Mouse (Mus musculus) embryonic facial prominence, embryonic 11.5 days (tissue): Measurements from ENCODE around the gene Herc3. TPM values are rescaled to one million over a fixed set of nuclear protein-coding genes. Genes with fewer than 3 reads are reported as not detected.

Source experiments
- ATAC-seq: fragments of 200-750 bp; cut with Nextera tagmentation; replicated peaks from 2 replicates; pipeline ENCODE4 v1.8.0; 2017; ENCODE audit warnings: low read depth; ENCODE audit not compliant: insufficient number of reproducible peaks, low FRiP score, low TSS enrichment
- DNase-seq: peaks from one replicate; pipeline ENCODE4 v3.0.0-alpha.2; 2015; ENCODE audit warnings: low spot score
- H3K27ac ChIP-seq: fragments of 300-500 bp; sonication (generic); replicated peaks from 2 replicates; pipeline ENCODE4 v1.5.1; 2014; ENCODE audit warnings: mild to moderate bottlenecking, low read depth, low read length, control low read depth
- H3K27me3 ChIP-seq: fragments of 300-500 bp; sonication (generic); 2 replicates; pipeline ENCODE4 v1.6.1; 2014; ENCODE audit warnings: mild to moderate bottlenecking, low read length, moderate library complexity, mixed read lengths; ENCODE audit not compliant: control insufficient read depth, insufficient read depth
- H3K36me3 ChIP-seq: fragments of 300-500 bp; sonication (generic); replicated peaks from 2 replicates; pipeline ENCODE4 v1.6.1; 2014; ENCODE audit warnings: low read depth, mild to moderate bottlenecking, low read length, moderate library complexity, mixed read lengths; ENCODE audit not compliant: control insufficient read depth, insufficient read depth
- H3K4me1 ChIP-seq: fragments of 300-500 bp; sonication (generic); 2 replicates; pipeline ENCODE4 v1.6.1; 2014; ENCODE audit warnings: low read length, mixed read lengths; ENCODE audit not compliant: control insufficient read depth, insufficient read depth
- H3K4me2 ChIP-seq: fragments of 300-500 bp; sonication (generic); 2 replicates; pipeline ENCODE4 v1.6.1; 2014; ENCODE audit warnings: low read depth, mild to moderate bottlenecking, control low read depth, low read length, moderate library complexity
- H3K4me3 ChIP-seq: fragments of 300-500 bp; sonication (generic); 2 replicates; pipeline ENCODE4 v1.5.1; 2014; ENCODE audit warnings: low read depth, low read length, control low read depth
- H3K9ac ChIP-seq: fragments of 300-500 bp; sonication (generic); replicated peaks from 2 replicates; pipeline ENCODE4 v1.6.1; 2014; ENCODE audit warnings: mild to moderate bottlenecking, control low read depth, low read length
- H3K9me3 ChIP-seq: fragments of 300-500 bp; sonication (generic); replicated peaks from 2 replicates; pipeline ENCODE4 v1.6.1; 2016; ENCODE audit warnings: mild to moderate bottlenecking, low read length, inconsistent platforms, mixed read lengths; ENCODE audit not compliant: control insufficient read depth
- WGBS: fragments of 180-500 bp; shearing (Covaris S2); extraction: QIAGEN DNeasy Blood & Tissue Kit; methylation state at CpG from one replicate; pipeline ENCODE4 v1.1.7; 2014; 5-methylcytosine and 5-hydroxymethylcytosine counted together
- polyA plus RNA-seq: library from polyadenylated mRNA; unstranded; fragments of >200 nt; fragmentation: Nextera tagmentation; extraction: Ambion mirVana; gene quantifications from 2 replicates; pipeline ENCODE4 v1.2.1, GENCODE M21; 2014

The Herc3 gene
- polyA plus RNA-seq, 1 experiment from 2014 or later, result 9.6 TPM

- Histone ChIP-seq H3K36me3 (no peaks in the 10 kb centered on the region), H3K27me3 (no peaks in the 10 kb centered on the region), H3K9ac (no peak overlapping the region), H3K4me2 (no peak overlapping the region; the same call in 1 of the 2 replicates), H3K4me1 (no peaks in the 10 kb centered on the region), H3K9me3 (no peaks in the 10 kb centered on the region), H3K27ac (no peak overlapping the region), H3K4me3 (no peak overlapping the region)
- WGBS, result 37% methylated on average over 7 of the region's 7 CpGs
- DNase-seq (peak; percentile 26), ATAC-seq (no peak)
Measured at GRCm38 (mm10) chr6:58832591-58833018, 1.3 kb downstream of the Herc3 start.

GRCm38 (mm10) chr6:58834470-58834869 is 3.2 kb downstream of the Herc3 start:
- H3K36me3 ChIP-seq, result no peaks in the 10 kb centered on the region
- no peaks in the 10 kb centered on the region for H3K4me1 ChIP-seq
- DNase-seq (no peak), ATAC-seq (no peak)
- no peak overlapping the region for H3K9ac ChIP-seq
- H3K9me3 ChIP-seq, result no peaks in the 10 kb centered on the region
- no peak overlapping the region for H3K4me2 ChIP-seq
- no peaks in the 10 kb centered on the region for H3K27me3 ChIP-seq
- H3K27ac ChIP-seq, result no peak overlapping the region
- WGBS, result 86% methylated on average over 7 of the region's 7 CpGs
- no peak overlapping the region for H3K4me3 ChIP-seq

- ATAC-seq (no peak), DNase-seq (no peak)
- H3K27me3 ChIP-seq, result no peaks in the 10 kb centered on the region
- H3K9ac ChIP-seq, result no peak overlapping the region
- no peaks in the 10 kb centered on the region for H3K9me3 ChIP-seq
- 85% methylated on average over 1 of the region's 1 CpGs for WGBS
- H3K27ac ChIP-seq, result no peak overlapping the region
- no peaks in the 10 kb centered on the region for H3K36me3 ChIP-seq
- H3K4me2 ChIP-seq, result no peak overlapping the region
- H3K4me1 ChIP-seq, result no peaks in the 10 kb centered on the region
- no peak overlapping the region for H3K4me3 ChIP-seq
Measured at GRCm38 (mm10) chr6:58835591-58835990, 4.3 kb downstream of the Herc3 start.

- no peak overlapping the region for H3K4me2 ChIP-seq
- H3K4me1 ChIP-seq, result no peaks in the 10 kb centered on the region
- no peak overlapping the region for H3K4me3 ChIP-seq
- H3K9me3 ChIP-seq, result no peaks in the 10 kb centered on the region
- H3K36me3 ChIP-seq, result no peaks in the 10 kb centered on the region
- no peak for DNase-seq
- H3K27me3 ChIP-seq, result no peaks in the 10 kb centered on the region
- no peak overlapping the region for H3K9ac ChIP-seq
- ATAC-seq, result no peak
- no peak overlapping the region for H3K27ac ChIP-seq
- WGBS, result 92% methylated on average over 2 of the region's 2 CpGs
Measured at GRCm38 (mm10) chr6:58836476-58836875, 5.2 kb downstream of the Herc3 start.

- Histone ChIP-seq H3K36me3 (no peaks in the 10 kb centered on the region), H3K27ac (no peak overlapping the region), H3K4me2 (no peak overlapping the region), H3K9me3 (no peaks in the 10 kb centered on the region), H3K4me3 (no peak overlapping the region), H3K4me1 (no peaks in the 10 kb centered on the region), H3K9ac (no peak overlapping the region), H3K27me3 (no peaks in the 10 kb centered on the region)
- no peak for ATAC-seq
- 10% methylated on average over 1 of the region's 1 CpGs for WGBS
- DNase-seq, result no peak
Measured at GRCm38 (mm10) chr6:58837917-58838316, 6.7 kb downstream of the Herc3 start.

GRCm38 (mm10) chr6:58841208-58841607 is 9.9 kb downstream of the Herc3 start:
- Histone ChIP-seq H3K9ac (no peak overlapping the region), H3K27ac (no peak overlapping the region), H3K4me1 (no peaks in the 10 kb centered on the region), H3K27me3 (no peaks in the 10 kb centered on the region), H3K4me2 (no peak overlapping the region), H3K9me3 (no peaks in the 10 kb centered on the region), H3K36me3 (no peaks in the 10 kb centered on the region), H3K4me3 (no peak overlapping the region)
- DNase-seq, result no peak
- WGBS, result 77% methylated on average over 2 of the region's 2 CpGs
- ATAC-seq, result no peak

GRCm38 (mm10) chr6:58842186-58842585 is 10.9 kb downstream of the Herc3 start:
- no peaks in the 10 kb centered on the region for H3K9me3 ChIP-seq
- H3K4me3 ChIP-seq, result no peak overlapping the region
- peak; percentile 42 for DNase-seq
- no peak overlapping the region for H3K9ac ChIP-seq
- H3K4me2 ChIP-seq, result no peak overlapping the region
- H3K27me3 ChIP-seq, result no peaks in the 10 kb centered on the region
- 15% methylated on average over 2 of the region's 2 CpGs for WGBS
- ATAC-seq, result no peak
- H3K27ac ChIP-seq, result no peak overlapping the region
- no peaks in the 10 kb centered on the region for H3K4me1 ChIP-seq
- H3K36me3 ChIP-seq, result no peaks in the 10 kb centered on the region

- DNase-seq (no peak), ATAC-seq (no peak)
- no peaks in the 10 kb centered on the region for H3K4me1 ChIP-seq
- H3K4me2 ChIP-seq, result no peak overlapping the region
- no peaks in the 10 kb centered on the region for H3K36me3 ChIP-seq
- WGBS, result 89% methylated on average over 9 of the region's 9 CpGs
- H3K27me3 ChIP-seq, result no peaks in the 10 kb centered on the region
- no peak overlapping the region for H3K9ac ChIP-seq
- no peaks in the 10 kb centered on the region for H3K9me3 ChIP-seq
- no peak overlapping the region for H3K27ac ChIP-seq
- no peak overlapping the region for H3K4me3 ChIP-seq
Measured at GRCm38 (mm10) chr6:58843580-58843979, 12.3 kb downstream of the Herc3 start.
